ENCODE assay signal across 22 mouse cellular contexts in the genomic region with DNA sequence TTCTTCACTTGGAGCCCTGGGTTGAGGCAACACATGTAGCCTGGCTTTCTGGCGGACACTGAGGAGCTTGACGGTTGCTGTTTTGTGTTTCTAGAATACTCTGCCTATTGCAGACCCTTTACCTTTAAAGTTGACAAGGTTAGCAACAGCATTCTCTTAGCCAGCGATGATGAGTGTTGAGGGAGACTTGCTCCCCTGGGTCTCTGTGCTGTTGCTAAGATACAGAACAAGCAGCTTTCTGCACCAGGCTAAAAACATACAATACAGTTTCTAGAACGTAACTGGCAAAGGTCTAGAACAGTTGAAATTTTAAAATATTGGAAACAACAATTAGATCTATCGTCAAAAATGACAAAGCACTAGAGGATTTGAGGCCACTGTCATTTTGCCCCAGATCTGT.
"Had no signal": no experiment of that assay in that cellular context is flagged by ENCODE, and none has a peak within 500 bp of the region (broad histone marks: within the 10 kb centered on the region; RNA-seq: fewer than 3 reads in every experiment).

No protein-coding gene starts in this region.

- DNase-seq: gastrocnemius, postnatal 14 days; gastrocnemius, postnatal 36 days; heart, adult 18-20 months; heart, postnatal 14 days; heart, postnatal 36 days; kidney, adult 11 months; kidney, adult 2 months; kidney, adult 9 months; kidney, postnatal 14 days; kidney, postnatal 36 days; left cerebral cortex, postnatal 4 days had no signal

- H3K4me2 ChIP-seq: heart, embryonic 13.5 days; heart, embryonic 15.5 days; hindbrain, embryonic 14.5 days; kidney, embryonic 15.5 days; limb, embryonic 13.5 days; limb, embryonic 15.5 days; liver, embryonic 12.5 days had no signal

- H3K27me3 ChIP-seq: heart, embryonic 13.5 days; heart, embryonic 15.5 days; kidney, embryonic 15.5 days; limb, embryonic 13.5 days; limb, embryonic 15.5 days; liver, embryonic 12.5 days had no signal

- H3K36me3 ChIP-seq: heart, embryonic 10.5 days; heart, embryonic 13.5 days; heart, embryonic 15.5 days; limb, embryonic 13.5 days; limb, embryonic 15.5 days; liver, embryonic 12.5 days had no signal

- ATAC-seq: hindbrain, embryonic 16.5 days; intestine, embryonic 16.5 days; liver, embryonic 12.5 days had no signal

- H3K9me3 ChIP-seq: heart, embryonic 10.5 days; heart, embryonic 13.5 days; heart, embryonic 15.5 days; kidney, embryonic 15.5 days; limb, embryonic 13.5 days; limb, embryonic 15.5 days; liver, embryonic 12.5 days had no signal

- H3K4me3 ChIP-seq: heart, embryonic 10.5 days; heart, embryonic 13.5 days; heart, embryonic 15.5 days; kidney, embryonic 15.5 days; limb, embryonic 13.5 days; limb, embryonic 15.5 days; liver, embryonic 12.5 days had no signal

- H3K27ac ChIP-seq: heart, embryonic 10.5 days; heart, embryonic 13.5 days; heart, embryonic 15.5 days; hindbrain, embryonic 14.5 days; kidney, embryonic 15.5 days; kidney, postnatal 0 days; limb, embryonic 13.5 days; limb, embryonic 15.5 days; liver, embryonic 12.5 days had no signal

- H3K4me1 ChIP-seq: liver, embryonic 12.5 days had no signal

- H3K9ac ChIP-seq: heart, embryonic 13.5 days; heart, embryonic 15.5 days; hindbrain, embryonic 14.5 days; kidney, embryonic 15.5 days; limb, embryonic 13.5 days; limb, embryonic 15.5 days; liver, embryonic 12.5 days had no signal
